Mouse (Mus musculus) liver, embryonic 14.5 days (tissue): Measurements from ENCODE around the gene Irs2.

Source experiments
- CTCF ChIP-seq: IDR thresholded peaks from 2 replicates; pipeline ENCODE4 v1.5.1; 2016; ENCODE audit warnings: antibody characterized with exemption, low read depth, control low read depth
- EP300 ChIP-seq: IDR thresholded peaks from 2 replicates; pipeline ENCODE4 v1.6.1; 2016; ENCODE audit warnings: antibody characterized with exemption, low read depth

DNA sequence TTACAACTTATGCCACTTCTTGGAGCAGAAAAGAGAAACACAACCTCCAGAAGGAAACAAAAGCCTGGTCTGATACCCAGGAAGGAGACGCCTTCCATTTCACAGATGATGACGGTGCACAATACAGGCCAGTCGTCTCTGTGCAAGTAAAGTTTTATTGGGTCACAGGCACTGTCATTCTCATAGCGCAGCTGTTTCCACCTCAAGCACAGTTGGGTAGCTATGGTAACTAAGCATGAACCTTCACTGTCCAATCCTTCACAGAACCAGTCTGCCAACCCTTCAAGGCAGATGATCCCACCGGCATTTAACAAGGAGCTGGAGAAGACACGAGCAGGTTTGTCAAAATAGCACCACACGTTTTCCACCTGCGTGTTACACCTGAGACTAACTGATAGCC lies 16.2 kb downstream of the Irs2 start:
- TF ChIP-seq CTCF: no peak
- TF ChIP-seq EP300: no peak
